Mouse (Mus musculus) right cerebral cortex, postnatal 10 days (tissue): ENCODE data around the gene Ccpg1.

Source experiments
- DNase-seq, 2 experiments: peaks; one replicate each; pipeline ENCODE4 v3.0.0; 2021; ENCODE audit warnings: low spot score in 2 of 2

The Ccpg1 gene

GRCm38 (mm10) chr9:73045711-73046110 is 60.5 kb downstream of the Ccpg1 start:
- no peak for DNase-seq

- no peak for DNase-seq
Measured at GRCm38 (mm10) chr9:73047906-73048305, 62.7 kb downstream of the Ccpg1 start.

- DNase-seq, result no peak
Measured at GRCm38 (mm10) chr9:73048927-73049326, 63.7 kb downstream of the Ccpg1 start.

GRCm38 (mm10) chr9:73049833-73050232 is 64.6 kb downstream of the Ccpg1 start:
- no peak for DNase-seq

GRCm38 (mm10) chr9:73050606-73051005 is 65.4 kb downstream of the Ccpg1 start:
- no peak for DNase-seq

- no peak for DNase-seq
Measured at GRCm38 (mm10) chr9:73055441-73055911, 70.2 kb downstream of the Ccpg1 start.

- DNase-seq, result no peak
Measured at GRCm38 (mm10) chr9:73059224-73059623, 74.0 kb downstream of the Ccpg1 start.

GRCm38 (mm10) chr9:73063621-73064290 is 78.5 kb downstream of the Ccpg1 start:
- DNase-seq, result no peak
